Mouse (Mus musculus) spleen, adult 2 months (tissue): ENCODE measurements at regions not wholly inside any gene's neighbourhood (a gene's known extent, or its start where the extent isn't known, plus 50 kb on each side); places are given as distances from the start of the nearest gene placed in this dataset.

Source experiments
- DNase-seq, 2 experiments: peaks; one replicate each; pipeline versions ENCODE4 v3.0.0 to v3.0.0-alpha.2; 2012 to 2021; ENCODE audit warnings: low spot score in 2 of 2, low read depth in 1 of 2
- H3K27ac ChIP-seq: fragments of 200-500 bp; 2 replicates; pipeline ENCODE4 v1.5.1; 2012; ENCODE audit warnings: low read length, inconsistent platforms; ENCODE audit not compliant: insufficient read depth
- H3K27me3 ChIP-seq: fragments of 200-500 bp; 2 replicates; pipeline ENCODE4 v1.6.1; 2012; ENCODE audit warnings: mild to moderate bottlenecking, moderate library complexity, low read length, inconsistent platforms; ENCODE audit not compliant: control insufficient read depth, insufficient read depth
- H3K36me3 ChIP-seq: fragments of 200-500 bp; 2 replicates; pipeline ENCODE4 v1.6.1; 2012; ENCODE audit warnings: mild to moderate bottlenecking, low read length, inconsistent platforms; ENCODE audit not compliant: control insufficient read depth, insufficient read depth
- H3K4me1 ChIP-seq: fragments of 200-500 bp; 2 replicates; pipeline ENCODE4 v1.6.1; 2011; ENCODE audit warnings: inconsistent platforms; ENCODE audit not compliant: control insufficient read depth, insufficient read depth, insufficient read length
- H3K4me3 ChIP-seq: fragments of 200-500 bp; 2 replicates; pipeline ENCODE4 v1.5.1; 2011; ENCODE audit warnings: mild to moderate bottlenecking, inconsistent platforms; ENCODE audit not compliant: insufficient read depth, insufficient read length; ENCODE audit errors: extremely low read depth
- CTCF ChIP-seq: fragments of 200-500 bp; IDR thresholded peaks from 2 replicates; pipeline ENCODE4 v1.5.1; 2011; ENCODE audit warnings: mild to moderate bottlenecking, inconsistent platforms; ENCODE audit not compliant: insufficient read depth, insufficient read length, insufficient replicate concordance; ENCODE audit errors: extremely low read depth
- POLR2A ChIP-seq: fragments of 200-500 bp; IDR thresholded peaks from 2 replicates; pipeline ENCODE4 v1.6.1; 2011; ENCODE audit warnings: low read depth, low read length, inconsistent platforms
- WGBS: fragments of 180-500 bp; shearing (Covaris S2); methylation state at CpG from one replicate; pipeline ENCODE4 v1.1.7; 2018; 5-methylcytosine and 5-hydroxymethylcytosine counted together

- no peak overlapping the region for H3K27ac ChIP-seq
- H3K27me3 ChIP-seq, result no peaks in the 10 kb centered on the region
- H3K4me3 ChIP-seq, result no peak overlapping the region
- H3K4me1 ChIP-seq, result peaks cover 20% of the 10 kb centered on the region; the same call in 1 of the 2 replicates
- WGBS, result 74% methylated on average over 12 of the region's 13 CpGs
- TF ChIP-seq POLR2A, result no peak
- TF ChIP-seq CTCF, result no peak
- H3K36me3 ChIP-seq, result no peaks in the 10 kb centered on the region
- no peak for DNase-seq
Measured at GRCm38 (mm10) chr2:167747164-167747843, 57.7 kb upstream of the Tmem189 start.

DNA sequence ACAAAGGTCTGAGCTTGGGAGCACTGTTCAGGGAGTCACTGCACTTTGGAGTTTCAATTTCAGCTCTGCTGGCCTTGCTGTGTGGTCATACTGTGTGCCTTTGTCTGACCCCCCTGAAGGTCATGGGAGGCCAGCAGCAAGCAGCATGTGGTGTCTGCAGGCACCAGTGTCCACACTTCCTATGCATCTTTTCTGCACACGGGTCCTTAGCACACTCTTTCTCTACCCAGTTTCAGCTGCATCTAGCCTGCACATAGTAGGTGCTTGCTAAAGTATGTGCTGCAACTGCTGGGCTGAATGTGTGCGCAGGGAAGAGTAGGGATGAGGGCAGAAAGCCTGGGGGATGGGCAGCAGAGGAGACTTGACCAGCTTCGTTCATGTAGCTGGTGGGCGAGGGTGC, 56.7 kb upstream of the Tmem189 start:
- TF ChIP-seq POLR2A, result no peak
- no peak for TF ChIP-seq CTCF
- Histone ChIP-seq H3K4me1 (peaks cover 20% of the 10 kb centered on the region; the same call in 1 of the 2 replicates), H3K27ac (no peak overlapping the region), H3K36me3 (no peaks in the 10 kb centered on the region), H3K4me3 (no peak overlapping the region), H3K27me3 (no peaks in the 10 kb centered on the region)
- no peak for DNase-seq
- WGBS, result 93% methylated on average over 4 of the region's 4 CpGs

DNA sequence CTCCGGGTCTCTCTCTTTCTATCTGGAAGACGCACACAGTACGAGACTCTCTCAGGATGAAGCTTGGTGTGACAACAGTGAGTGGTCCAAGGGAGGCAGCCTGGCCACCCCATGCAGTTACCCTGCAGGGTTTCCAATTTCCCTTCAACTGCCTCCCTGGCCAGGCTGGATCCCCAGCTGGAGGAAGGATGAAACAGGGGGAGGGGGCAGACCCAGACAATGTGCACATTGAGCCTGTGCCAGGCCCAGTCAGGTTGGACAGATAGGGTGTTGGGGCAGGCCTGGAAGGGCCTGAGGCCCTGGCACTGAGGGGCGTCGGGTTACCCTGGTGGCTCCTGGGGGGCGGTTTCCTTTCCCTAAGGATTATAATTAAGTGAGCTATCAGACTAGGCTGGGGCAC, 55.8 kb upstream of the Tmem189 start:
- 90% methylated on average over 6 of the region's 6 CpGs for WGBS
- no peak for DNase-seq
- H3K4me1 ChIP-seq, result peaks cover 20% of the 10 kb centered on the region; the same call in 1 of the 2 replicates

GRCm38 (mm10) chr2:167744080-167744479, 54.5 kb upstream of the Tmem189 start:
- no peaks in the 10 kb centered on the region for H3K36me3 ChIP-seq
- 81% methylated on average over 1 of the region's 1 CpGs for WGBS
- DNase-seq, result no peak
- no peak overlapping the region for H3K4me3 ChIP-seq
- no peaks in the 10 kb centered on the region for H3K27me3 ChIP-seq
- TF ChIP-seq POLR2A (no peak), CTCF (no peak)
- H3K4me1 ChIP-seq, result peaks cover 17% of the 10 kb centered on the region; the same call in 1 of the 2 replicates
- no peak overlapping the region for H3K27ac ChIP-seq

More for the DNA sequence above, 55.8 kb upstream of the Tmem189 start:
- TF ChIP-seq CTCF (no peak), POLR2A (no peak)
- Histone ChIP-seq H3K36me3 (no peaks in the 10 kb centered on the region), H3K4me3 (no peak overlapping the region), H3K27me3 (no peaks in the 10 kb centered on the region), H3K27ac (no peak overlapping the region)

GRCm38 (mm10) chr2:167742479-167742878, 52.9 kb upstream of the Tmem189 start:
- Histone ChIP-seq H3K27ac (no peak overlapping the region), H3K27me3 (no peaks in the 10 kb centered on the region), H3K4me1 (0 out of 2 replicates have a peak, but pooled peaks cover under 1% of the 10 kb centered on the region), H3K36me3 (no peaks in the 10 kb centered on the region), H3K4me3 (no peak overlapping the region)
- DNase-seq, result no peak
- WGBS, result 35% methylated on average over 6 of the region's 6 CpGs
- TF ChIP-seq CTCF (no peak), POLR2A (no peak)

- TF ChIP-seq POLR2A (no peak), CTCF (no peak)
- Histone ChIP-seq H3K27ac (no peak overlapping the region), H3K36me3 (no peaks in the 10 kb centered on the region), H3K4me3 (no peak overlapping the region), H3K27me3 (no peaks in the 10 kb centered on the region), H3K4me1 (no peaks in the 10 kb centered on the region)
- 51% methylated on average over 6 of the region's 6 CpGs for WGBS
- DNase-seq, result no peak
Measured at GRCm38 (mm10) chr2:167740516-167741189, 51.0 kb upstream of the Tmem189 start.
